Mouse (Mus musculus): Measurements from ENCODE around the gene Litaf. TPM values are rescaled to one million over a fixed set of nuclear protein-coding genes. Genes with fewer than 3 reads are reported as not detected.

Gene Litaf
- polyA plus RNA-seq, 1 experiment: 102 TPM

DNA sequence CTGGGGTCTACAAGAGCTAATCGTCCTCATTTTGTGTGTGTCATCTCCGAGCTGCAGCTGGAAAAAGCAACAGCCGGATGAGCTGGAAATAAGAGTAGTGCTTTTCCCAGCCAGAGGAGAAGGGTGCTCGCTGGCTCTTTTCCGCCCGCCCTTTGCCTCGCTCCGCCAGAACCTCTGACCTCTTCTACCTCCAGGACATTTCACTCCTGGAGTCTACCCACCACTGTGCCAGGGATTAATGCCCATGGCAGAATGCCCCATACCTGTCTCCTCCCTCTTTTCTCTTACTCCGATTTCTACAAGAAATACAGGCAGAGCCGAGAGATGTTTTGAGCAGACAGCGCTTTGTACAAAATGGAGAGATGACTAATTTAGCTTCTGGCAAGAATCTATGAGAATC, 14.8 kb downstream of the Litaf start:
- no peak overlapping the region for H3K9ac ChIP-seq (ENCODE audit: low read depth, poor library complexity, severe bottlenecking)
- H3K4me3 ChIP-seq (ENCODE audit: low read depth, low read length): no peak overlapping the region
- peaks cover 3% of the 10 kb centered on the region for H3K4me1 ChIP-seq (ENCODE audit: control insufficient read depth, insufficient read depth, low read length)
- no peaks in the 10 kb centered on the region for H3K9me3 ChIP-seq (replicated peaks; ENCODE audit: control insufficient read depth, insufficient read depth, low read length, poor library complexity, severe bottlenecking)
- H3K27me3 ChIP-seq (ENCODE audit: control insufficient read depth, insufficient read depth, low read length, poor library complexity, severe bottlenecking): no peaks in the 10 kb centered on the region
- no peaks in the 10 kb centered on the region for H3K36me3 ChIP-seq (ENCODE audit: control insufficient read depth, insufficient read depth, low read length, poor library complexity, severe bottlenecking)
- no peak overlapping the region for H3K27ac ChIP-seq (ENCODE audit: insufficient read depth, low read length)
- no peak for TF ChIP-seq CTCF (IDR thresholded peaks at IDR 0.05; ENCODE audit: low read depth, low read length)
- TF ChIP-seq EP300 (IDR thresholded peaks at IDR 0.05; ENCODE audit: insufficient read depth, low read depth, low read length): no peak
- TF ChIP-seq POLR2A (IDR thresholded peaks at IDR 0.05; ENCODE audit: insufficient read depth, low read length): no peak

- Histone ChIP-seq H3K9ac (ENCODE audit: low read depth, poor library complexity, severe bottlenecking) (no peak overlapping the region), H3K9me3 (replicated peaks; ENCODE audit: control insufficient read depth, insufficient read depth, low read length, poor library complexity, severe bottlenecking) (no peaks in the 10 kb centered on the region), H3K27ac (ENCODE audit: insufficient read depth, low read length) (no peak overlapping the region), H3K4me3 (ENCODE audit: low read depth, low read length) (no peak overlapping the region), H3K36me3 (ENCODE audit: control insufficient read depth, insufficient read depth, low read length, poor library complexity, severe bottlenecking) (no peaks in the 10 kb centered on the region), H3K27me3 (ENCODE audit: control insufficient read depth, insufficient read depth, low read length, poor library complexity, severe bottlenecking) (no peaks in the 10 kb centered on the region), H3K4me1 (ENCODE audit: control insufficient read depth, insufficient read depth, low read length) (peaks cover 3% of the 10 kb centered on the region)
- TF ChIP-seq POLR2A (IDR thresholded peaks at IDR 0.05; ENCODE audit: insufficient read depth, low read length) (no peak), EP300 (IDR thresholded peaks at IDR 0.05; ENCODE audit: insufficient read depth, low read depth, low read length) (no peak), CTCF (IDR thresholded peaks at IDR 0.05; ENCODE audit: low read depth, low read length) (no peak)
These were observed 15.7 kb downstream of the Litaf start for GRCm38 (mm10) chr16:11050226-11050625.

DNA sequence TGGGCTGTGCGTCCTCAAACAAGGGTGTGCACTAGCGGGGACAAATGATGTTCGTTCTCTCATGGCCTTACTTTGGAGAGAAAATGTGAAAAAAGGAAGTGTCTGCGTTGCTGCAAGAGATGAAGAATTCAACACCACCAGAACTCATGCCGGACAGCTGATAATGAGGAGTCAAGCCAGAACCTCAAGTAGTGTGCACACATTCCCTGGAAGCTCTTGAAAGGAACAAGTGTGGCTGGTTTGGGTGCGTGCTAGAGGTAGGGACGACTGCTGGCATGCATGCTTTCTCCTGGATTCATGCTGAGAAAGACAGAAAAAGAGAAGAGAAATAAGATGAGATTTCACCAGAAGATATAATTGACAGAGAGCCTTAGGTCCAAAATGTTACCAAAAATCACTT, 18.8 kb downstream of the Litaf start:
- Histone ChIP-seq H3K4me3 (ENCODE audit: low read depth, low read length) (no peak overlapping the region), H3K4me1 (ENCODE audit: control insufficient read depth, insufficient read depth, low read length) (no peaks in the 10 kb centered on the region), H3K9ac (ENCODE audit: low read depth, poor library complexity, severe bottlenecking) (no peak overlapping the region), H3K9me3 (replicated peaks; ENCODE audit: control insufficient read depth, insufficient read depth, low read length, poor library complexity, severe bottlenecking) (no peaks in the 10 kb centered on the region), H3K27me3 (ENCODE audit: control insufficient read depth, insufficient read depth, low read length, poor library complexity, severe bottlenecking) (no peaks in the 10 kb centered on the region), H3K27ac (ENCODE audit: insufficient read depth, low read length) (no peak overlapping the region), H3K36me3 (ENCODE audit: control insufficient read depth, insufficient read depth, low read length, poor library complexity, severe bottlenecking) (no peaks in the 10 kb centered on the region)
- TF ChIP-seq POLR2A (IDR thresholded peaks at IDR 0.05; ENCODE audit: insufficient read depth, low read length): no peak
- no peak for TF ChIP-seq EP300 (IDR thresholded peaks at IDR 0.05; ENCODE audit: insufficient read depth, low read depth, low read length)
- TF ChIP-seq CTCF (IDR thresholded peaks at IDR 0.05; ENCODE audit: low read depth, low read length): no peak

GRCm38 (mm10) chr16:11046437-11046836, 19.5 kb downstream of the Litaf start:
- no peaks in the 10 kb centered on the region for H3K9me3 ChIP-seq (replicated peaks; ENCODE audit: control insufficient read depth, insufficient read depth, low read length, poor library complexity, severe bottlenecking)
- TF ChIP-seq CTCF (IDR thresholded peaks at IDR 0.05; ENCODE audit: low read depth, low read length) (no peak), EP300 (IDR thresholded peaks at IDR 0.05; ENCODE audit: insufficient read depth, low read depth, low read length) (no peak), POLR2A (IDR thresholded peaks at IDR 0.05; ENCODE audit: insufficient read depth, low read length) (no peak)
- no peak overlapping the region for H3K27ac ChIP-seq (ENCODE audit: insufficient read depth, low read length)
- no peaks in the 10 kb centered on the region for H3K4me1 ChIP-seq (ENCODE audit: control insufficient read depth, insufficient read depth, low read length)
- H3K4me3 ChIP-seq (ENCODE audit: low read depth, low read length): no peak overlapping the region
- no peak overlapping the region for H3K9ac ChIP-seq (ENCODE audit: low read depth, poor library complexity, severe bottlenecking)
- no peaks in the 10 kb centered on the region for H3K36me3 ChIP-seq (ENCODE audit: control insufficient read depth, insufficient read depth, low read length, poor library complexity, severe bottlenecking)
- H3K27me3 ChIP-seq (ENCODE audit: control insufficient read depth, insufficient read depth, low read length, poor library complexity, severe bottlenecking): no peaks in the 10 kb centered on the region

DNA sequence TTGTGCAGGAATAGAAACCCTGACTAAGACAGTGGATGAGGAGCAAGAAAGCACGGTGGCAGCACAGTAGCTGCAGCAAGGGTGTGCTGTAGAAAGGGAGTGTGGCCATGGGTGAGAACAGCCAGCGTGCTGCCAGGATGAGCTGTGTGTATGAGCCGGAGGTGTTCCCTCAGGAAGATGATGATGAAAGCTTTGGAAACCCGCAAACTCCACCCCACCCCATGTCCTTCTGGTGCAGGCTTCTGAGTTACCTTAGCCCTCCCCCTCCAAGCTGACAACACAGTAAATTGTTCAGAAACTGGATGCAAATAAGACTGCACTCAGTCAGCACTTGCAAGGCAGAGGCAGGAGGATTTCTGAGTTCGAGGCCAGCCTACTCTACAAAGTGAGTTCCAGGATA, 22.7 kb downstream of the Litaf start:
- Histone ChIP-seq H3K27me3 (ENCODE audit: control insufficient read depth, insufficient read depth, low read length, poor library complexity, severe bottlenecking) (no peaks in the 10 kb centered on the region), H3K27ac (ENCODE audit: insufficient read depth, low read length) (no peak overlapping the region), H3K4me1 (ENCODE audit: control insufficient read depth, insufficient read depth, low read length) (no peaks in the 10 kb centered on the region), H3K9me3 (replicated peaks; ENCODE audit: control insufficient read depth, insufficient read depth, low read length, poor library complexity, severe bottlenecking) (no peaks in the 10 kb centered on the region), H3K9ac (ENCODE audit: low read depth, poor library complexity, severe bottlenecking) (no peak overlapping the region), H3K36me3 (ENCODE audit: control insufficient read depth, insufficient read depth, low read length, poor library complexity, severe bottlenecking) (no peaks in the 10 kb centered on the region), H3K4me3 (ENCODE audit: low read depth, low read length) (no peak overlapping the region)
- TF ChIP-seq POLR2A (IDR thresholded peaks at IDR 0.05; ENCODE audit: insufficient read depth, low read length) (no peak), EP300 (IDR thresholded peaks at IDR 0.05; ENCODE audit: insufficient read depth, low read depth, low read length) (no peak), CTCF (IDR thresholded peaks at IDR 0.05; ENCODE audit: low read depth, low read length) (no peak)

- Histone ChIP-seq H3K27ac (ENCODE audit: insufficient read depth, low read length) (no peak overlapping the region), H3K9ac (ENCODE audit: low read depth, poor library complexity, severe bottlenecking) (no peak overlapping the region), H3K4me1 (ENCODE audit: control insufficient read depth, insufficient read depth, low read length) (no peaks in the 10 kb centered on the region), H3K27me3 (ENCODE audit: control insufficient read depth, insufficient read depth, low read length, poor library complexity, severe bottlenecking) (no peaks in the 10 kb centered on the region), H3K36me3 (ENCODE audit: control insufficient read depth, insufficient read depth, low read length, poor library complexity, severe bottlenecking) (no peaks in the 10 kb centered on the region), H3K9me3 (replicated peaks; ENCODE audit: control insufficient read depth, insufficient read depth, low read length, poor library complexity, severe bottlenecking) (no peaks in the 10 kb centered on the region), H3K4me3 (ENCODE audit: low read depth, low read length) (no peak overlapping the region)
- TF ChIP-seq POLR2A (IDR thresholded peaks at IDR 0.05; ENCODE audit: insufficient read depth, low read length) (no peak), CTCF (IDR thresholded peaks at IDR 0.05; ENCODE audit: low read depth, low read length) (no peak), EP300 (IDR thresholded peaks at IDR 0.05; ENCODE audit: insufficient read depth, low read depth, low read length) (no peak)
These were observed 25.4 kb downstream of the Litaf start for GRCm38 (mm10) chr16:11040603-11041002.
